Mouse (Mus musculus) macrophage (primary cell): ENCODE results near the gene Rnasel. TPM values are rescaled to one million over a fixed set of nuclear protein-coding genes. Genes with fewer than 3 reads are reported as not detected.
A peak's percentile ranks its signal among the peaks of the same experiment; 100 is the strongest.

Experiments
- H3K27ac ChIP-seq: fragments of 350-480 bp; formaldehyde crosslinking; 2 replicates; pipeline ENCODE4 v1.9.0; 2021
- H3K36me3 ChIP-seq: fragments of 350-480 bp; formaldehyde crosslinking; 2 replicates; pipeline ENCODE4 v1.9.0; 2021; ENCODE audit errors: inconsistent target
- H3K4me3 ChIP-seq: fragments of 350-480 bp; formaldehyde crosslinking; 2 replicates; pipeline ENCODE4 v1.9.0; 2021; ENCODE audit errors: inconsistent target
- H3K79me2 ChIP-seq: fragments of 350-480 bp; formaldehyde crosslinking; 2 replicates; pipeline ENCODE4 v1.9.0; 2021; ENCODE audit errors: inconsistent target
- WGBS: methylation state at CpG from one replicate; pipeline ENCODE4 v1.1.7; 2026; ENCODE audit warnings: inconsistent platforms; ENCODE audit not compliant: missing documents; 5-methylcytosine and 5-hydroxymethylcytosine counted together
- polyA plus RNA-seq: library from polyadenylated mRNA; stranded (reverse); fragments of 250-400 nt; gene quantifications from 3 replicates; pipeline ENCODE4 v1.2.4, GENCODE M21; 2018; ENCODE audit warnings: inconsistent platforms
- total RNA-seq, 78 experiments: library from RNA; depleted of rRNA; stranded (reverse); fragments of 250-400 nt; gene quantifications; 1 replicate in 9 of 78; 2 replicates in 24 of 78; 3 replicates in 43 of 78; 4 replicates in 2 of 78; pipeline ENCODE4 v1.2.4; 2018; ENCODE audit warnings: inconsistent platforms in 56 of 78

Gene Rnasel
- 100 to 1,000 TPM in 20 of 26 experiments, 10 to 100 TPM in 6; 49.0 to 419 (median 192) TPM for total RNA-seq (2018; cell fraction: chromatin; rRNA removed)
- total RNA-seq (2018; cell fraction: cytosol; rRNA removed): 100 to 1,000 TPM in 25 of 26 experiments, 10 to 100 TPM in 1; 83.8 to 308 (median 169) TPM
- total RNA-seq (2018; cell fraction: nucleus; rRNA removed): 100 to 1,000 TPM in 25 of 26 experiments, 10 to 100 TPM in 1; 86.5 to 468 (median 181) TPM
- 147 to 181 TPM (median 163 TPM) in 3 replicates for polyA plus RNA-seq

DNA sequence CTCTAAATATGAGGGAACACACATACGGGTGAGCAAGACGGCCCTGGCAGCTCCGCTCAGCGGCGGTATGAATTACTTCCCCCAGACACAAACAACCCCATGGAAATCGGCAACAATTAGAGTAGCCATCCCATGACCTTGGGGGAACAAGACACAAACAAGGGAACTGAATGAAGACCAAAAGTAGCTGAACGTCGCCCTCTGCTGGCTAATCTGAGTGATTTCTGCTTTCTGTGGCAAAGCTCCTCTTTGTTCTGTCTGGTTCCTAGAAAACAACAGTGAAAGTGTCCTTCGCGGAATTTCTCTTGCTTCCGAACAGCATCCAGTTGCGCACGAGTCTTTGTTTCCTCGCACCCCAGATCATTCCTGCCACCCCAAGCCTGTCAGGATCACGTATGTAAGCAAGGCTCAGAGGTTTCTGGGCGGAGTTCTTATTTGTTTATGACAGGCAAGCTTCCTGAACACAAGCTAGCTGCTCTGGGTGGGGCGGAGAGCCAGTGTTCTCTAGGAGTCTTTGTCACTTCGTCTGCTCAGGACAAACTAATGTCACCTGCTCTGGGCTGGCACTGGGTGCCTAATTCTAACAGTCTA is at the start of gene Rnasel:
Gene Rnasel (plus strand): TSS at position 216 of the 591 bp plus-strand sequence.
- under 1% methylated on average over 18 of the region's 18 CpGs for WGBS

DNA sequence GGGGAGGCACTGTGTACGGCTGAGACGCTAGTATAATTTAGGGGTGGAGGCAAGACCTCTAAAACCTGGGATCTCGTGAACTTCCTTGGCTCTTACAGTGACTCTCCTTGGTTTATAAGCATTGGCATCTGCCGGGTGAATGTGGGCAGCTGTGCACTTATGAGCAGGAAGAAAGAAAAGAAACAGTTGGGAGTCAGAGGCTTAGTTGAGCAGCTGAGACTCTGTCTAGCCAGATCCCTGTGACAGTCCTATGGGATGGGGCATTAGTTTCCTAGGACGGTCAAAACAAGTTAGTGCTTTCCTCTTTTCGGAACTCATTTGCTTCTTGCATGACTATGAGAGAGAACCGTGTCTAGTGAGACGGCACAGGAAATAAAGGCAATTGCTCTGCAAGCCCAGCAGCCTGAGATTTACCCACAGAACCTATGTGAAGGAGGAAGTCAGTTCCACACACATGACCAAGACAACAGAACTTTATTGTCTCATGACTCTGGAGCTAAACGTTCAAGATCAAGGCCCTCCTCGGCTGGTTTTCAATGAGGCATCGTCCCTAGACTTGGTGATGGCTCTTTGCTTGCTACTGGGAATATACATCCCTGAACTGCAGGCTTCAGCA is 48.7 kb upstream of the Rnasel start:
- WGBS: 29% methylated on average over 11 of the region's 11 CpGs

More for the DNA sequence above, at the start of gene Rnasel:
- peaks cover 25% of the 10 kb centered on the region for H3K79me2 ChIP-seq
- peak within 1 kb of the TSS; percentile 30 for H3K4me3 ChIP-seq
- H3K27ac ChIP-seq: peak within 1 kb of the TSS; percentile 82
- H3K36me3 ChIP-seq: peaks cover 6% of the 10 kb centered on the region; the same call in 1 of the 2 replicates

DNA sequence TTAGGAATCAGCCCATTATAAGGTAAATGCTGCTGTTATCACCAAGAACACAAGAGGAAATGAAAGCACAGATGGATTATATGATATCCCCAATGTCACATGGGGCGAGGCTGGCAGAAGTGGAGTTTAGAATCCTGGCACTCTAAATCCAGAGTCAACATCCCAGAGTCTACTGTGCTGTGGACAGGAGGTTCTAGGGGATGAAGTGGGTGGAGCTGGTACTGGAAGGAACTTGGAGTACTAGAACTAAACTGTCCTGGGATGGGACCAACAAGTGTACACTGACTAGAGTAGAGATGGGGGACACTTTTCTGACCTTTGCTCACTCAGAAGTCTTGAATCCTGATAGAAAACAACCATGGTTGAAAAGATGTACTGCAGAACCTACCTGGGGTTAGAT is 47.8 kb upstream of the Rnasel start:
- Histone ChIP-seq H3K27ac (no peak overlapping the region), H3K79me2 (no peaks in the 10 kb centered on the region), H3K4me3 (no peak overlapping the region), H3K36me3 (no peaks in the 10 kb centered on the region)
- WGBS: 88% methylated on average over 1 of the region's 1 CpGs

More for the DNA sequence above, 48.7 kb upstream of the Rnasel start:
- H3K4me3 ChIP-seq: no peak overlapping the region
- H3K79me2 ChIP-seq: no peaks in the 10 kb centered on the region
- H3K36me3 ChIP-seq: no peaks in the 10 kb centered on the region
- H3K27ac ChIP-seq: no peak overlapping the region

DNA sequence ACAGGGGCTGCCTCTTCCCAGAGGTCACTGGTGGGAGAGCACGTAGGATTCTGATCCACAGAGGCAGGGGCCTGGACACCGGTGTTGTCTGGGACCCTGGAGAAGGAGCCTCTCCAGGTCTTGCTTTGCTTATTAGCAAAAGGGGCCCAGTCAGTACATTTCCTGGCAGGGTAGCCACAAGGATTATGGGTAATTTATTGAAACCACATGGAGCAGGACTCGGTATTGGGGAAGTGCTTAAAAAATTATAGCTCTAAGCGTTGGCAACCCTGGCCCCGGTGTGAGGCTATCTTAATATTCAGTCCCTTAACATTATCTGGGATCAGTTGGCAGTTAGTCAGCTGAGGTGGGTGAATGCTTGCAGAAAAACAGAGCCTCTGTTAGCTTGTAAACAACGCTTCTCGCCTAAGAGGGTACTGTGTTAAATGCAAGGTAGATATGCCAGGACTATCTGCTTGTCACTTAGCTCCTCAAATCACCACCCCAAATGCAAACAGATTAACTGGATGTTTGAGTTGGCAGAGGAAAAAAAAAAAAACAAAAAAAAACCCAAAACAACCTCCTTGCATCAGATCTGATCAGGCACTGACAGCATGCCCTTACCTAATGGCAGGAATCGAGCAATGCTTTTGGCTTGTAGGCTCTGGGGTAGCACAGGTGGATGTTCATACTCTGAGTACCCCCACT is 46.9 kb upstream of the Rnasel start:
- H3K79me2 ChIP-seq: no peaks in the 10 kb centered on the region
- no peaks in the 10 kb centered on the region for H3K36me3 ChIP-seq
- 72% methylated on average over 8 of the region's 8 CpGs for WGBS
- H3K4me3 ChIP-seq: no peak overlapping the region
- no peak overlapping the region for H3K27ac ChIP-seq

DNA sequence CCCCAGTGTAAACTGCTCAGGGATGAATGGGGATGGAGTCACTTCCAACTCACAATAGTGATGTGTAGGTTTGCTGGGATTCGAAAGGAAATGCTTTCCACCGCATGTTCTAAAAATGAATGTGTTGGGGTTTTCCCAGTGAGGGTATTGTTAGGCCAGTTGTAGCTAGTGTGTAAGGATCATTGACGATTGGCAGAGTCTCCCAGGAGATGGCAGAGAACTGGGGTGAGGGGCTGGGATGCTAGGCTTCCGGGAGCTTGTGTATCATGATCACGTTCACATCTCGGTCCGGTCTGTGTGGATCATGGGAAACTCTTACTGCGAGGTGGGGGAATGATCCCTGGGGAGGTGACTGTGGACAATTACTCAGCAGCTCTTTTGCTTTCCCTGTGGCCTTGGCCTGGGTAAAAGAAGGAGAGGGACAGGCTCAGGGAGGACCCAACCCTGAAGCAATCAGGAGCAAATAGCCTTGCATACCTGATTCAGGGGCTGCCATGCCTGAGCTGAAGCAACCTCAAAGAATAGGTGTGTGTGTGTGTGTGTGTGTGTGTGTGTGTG is 46.3 kb upstream of the Rnasel start:
- Histone ChIP-seq H3K4me3 (no peak overlapping the region), H3K79me2 (no peaks in the 10 kb centered on the region), H3K27ac (no peak overlapping the region), H3K36me3 (no peaks in the 10 kb centered on the region)
- WGBS: 95% methylated on average over 7 of the region's 8 CpGs

DNA sequence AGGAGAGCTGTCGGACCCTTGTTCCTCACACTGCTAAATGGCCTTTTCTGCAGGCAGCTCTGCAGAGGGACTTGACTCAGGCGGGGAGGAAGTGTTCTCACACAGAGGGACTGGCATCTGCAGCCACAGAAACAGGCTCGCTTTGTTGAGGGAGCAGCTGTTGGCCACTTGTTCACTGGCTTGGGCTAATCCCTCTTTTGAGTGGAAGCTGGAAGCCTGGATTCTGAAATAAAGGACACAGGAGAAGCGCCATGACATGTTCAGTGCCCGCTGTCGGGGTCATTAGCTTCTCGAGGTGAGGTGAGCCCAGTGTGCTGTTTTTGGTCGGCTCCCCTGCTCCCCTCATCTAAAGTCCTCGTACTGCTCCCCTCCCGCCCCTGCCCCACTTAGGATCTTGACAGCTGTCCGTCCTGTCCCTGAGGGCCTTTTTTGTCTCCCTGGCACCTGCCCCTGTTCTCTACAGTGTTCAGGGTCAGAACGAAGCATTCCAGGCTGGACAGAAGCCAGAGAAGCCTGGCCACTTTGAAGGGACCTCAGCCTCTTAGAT is 45.7 kb upstream of the Rnasel start:
- no peak overlapping the region for H3K4me3 ChIP-seq
- 60% methylated on average over 11 of the region's 12 CpGs for WGBS

DNA sequence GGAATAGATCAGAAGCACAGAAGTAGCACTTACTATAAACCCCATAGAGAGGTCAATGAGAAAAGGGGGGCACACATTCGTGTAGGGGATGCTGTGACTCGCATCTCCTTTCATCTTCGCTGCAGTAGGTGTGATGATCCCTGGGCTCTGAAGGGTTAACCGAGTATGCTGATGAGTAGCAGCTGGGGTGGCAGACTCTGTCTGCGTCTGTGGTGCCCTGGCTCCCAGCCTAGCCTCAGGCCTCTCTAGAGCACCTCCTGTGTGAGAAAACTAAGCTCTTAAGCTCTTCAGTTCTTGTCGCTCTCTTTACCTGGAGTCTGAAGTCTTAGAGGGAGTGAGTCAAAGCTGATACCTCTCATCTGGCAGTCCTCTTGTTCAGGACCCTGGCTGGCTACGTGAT is 45.1 kb upstream of the Rnasel start:
- H3K4me3 ChIP-seq: no peak overlapping the region
- 76% methylated on average over 7 of the region's 7 CpGs for WGBS
- H3K79me2 ChIP-seq: no peaks in the 10 kb centered on the region
- no peak overlapping the region for H3K27ac ChIP-seq
- no peaks in the 10 kb centered on the region for H3K36me3 ChIP-seq

More for the DNA sequence above, 45.7 kb upstream of the Rnasel start:
- Histone ChIP-seq H3K27ac (no peak overlapping the region), H3K36me3 (no peaks in the 10 kb centered on the region), H3K79me2 (no peaks in the 10 kb centered on the region)

DNA sequence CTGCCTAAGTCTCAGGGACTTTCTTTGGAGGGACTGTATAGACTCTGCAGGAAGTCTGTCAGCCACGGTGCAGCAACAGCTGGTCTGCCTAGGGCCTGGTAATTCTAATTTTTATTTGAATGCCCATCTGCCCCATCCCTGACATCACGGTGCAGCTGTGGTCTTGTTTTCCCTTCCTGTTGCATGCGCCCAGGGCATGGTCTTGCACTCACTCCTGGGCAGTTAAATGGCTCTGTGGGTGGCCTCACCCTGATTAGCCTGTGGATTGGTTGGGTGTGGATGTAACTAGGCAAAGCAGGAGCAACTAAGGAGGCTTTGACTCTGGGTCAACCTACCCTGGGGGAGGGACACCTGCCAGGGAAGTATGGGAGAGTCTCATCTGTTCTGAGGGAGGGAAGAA is 44.2 kb upstream of the Rnasel start:
- Histone ChIP-seq H3K36me3 (no peaks in the 10 kb centered on the region), H3K79me2 (no peaks in the 10 kb centered on the region), H3K27ac (no peak overlapping the region), H3K4me3 (no peak overlapping the region)
- WGBS: 46% methylated on average over 3 of the region's 3 CpGs

DNA sequence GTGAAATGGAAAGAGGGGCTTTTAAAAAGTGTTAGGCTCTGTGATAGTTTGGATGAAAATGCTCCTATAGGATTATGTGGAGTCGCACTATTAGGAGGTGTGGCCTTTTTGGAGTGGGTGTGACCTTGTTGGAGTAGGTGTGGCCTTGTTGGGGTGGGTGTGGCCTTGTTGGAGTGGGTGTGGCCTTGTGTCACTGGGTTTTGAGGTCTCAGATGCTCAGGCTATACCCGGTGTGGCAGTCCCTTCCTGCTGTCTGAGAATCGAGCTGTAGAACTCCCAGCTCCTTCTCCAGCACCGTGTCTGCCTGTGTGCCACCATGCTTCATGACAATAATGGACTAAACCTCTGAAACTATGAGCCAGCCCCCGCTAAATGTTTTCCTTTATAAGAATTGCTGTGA is 40.6 kb upstream of the Rnasel start:
- 90% methylated on average over 5 of the region's 5 CpGs for WGBS
- Histone ChIP-seq H3K4me3 (no peak overlapping the region), H3K36me3 (no peaks in the 10 kb centered on the region), H3K79me2 (no peaks in the 10 kb centered on the region), H3K27ac (no peak overlapping the region)

DNA sequence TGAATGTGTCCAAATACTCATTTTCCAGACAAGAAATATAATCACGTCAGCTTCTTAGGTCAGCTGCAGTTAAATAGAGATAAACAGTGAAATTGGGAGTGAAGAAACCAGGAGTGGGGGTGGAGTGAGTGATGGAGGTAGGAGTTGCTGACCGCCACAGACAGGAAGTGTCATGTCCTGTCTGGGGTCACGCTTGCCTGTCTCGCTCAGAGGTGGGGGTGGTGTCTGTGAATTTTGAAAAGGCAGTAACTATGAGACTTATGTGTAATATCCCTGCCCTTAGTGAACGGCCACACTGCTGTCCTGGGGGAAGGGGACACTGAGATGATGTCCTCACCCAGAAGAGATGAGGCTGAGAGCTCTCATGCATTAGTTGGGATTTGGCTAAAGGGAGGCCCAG is 39.8 kb upstream of the Rnasel start:
- 23% methylated on average over 5 of the region's 5 CpGs for WGBS
- H3K27ac ChIP-seq: no peak overlapping the region
- no peak overlapping the region for H3K4me3 ChIP-seq
- no peaks in the 10 kb centered on the region for H3K79me2 ChIP-seq
- H3K36me3 ChIP-seq: no peaks in the 10 kb centered on the region

DNA sequence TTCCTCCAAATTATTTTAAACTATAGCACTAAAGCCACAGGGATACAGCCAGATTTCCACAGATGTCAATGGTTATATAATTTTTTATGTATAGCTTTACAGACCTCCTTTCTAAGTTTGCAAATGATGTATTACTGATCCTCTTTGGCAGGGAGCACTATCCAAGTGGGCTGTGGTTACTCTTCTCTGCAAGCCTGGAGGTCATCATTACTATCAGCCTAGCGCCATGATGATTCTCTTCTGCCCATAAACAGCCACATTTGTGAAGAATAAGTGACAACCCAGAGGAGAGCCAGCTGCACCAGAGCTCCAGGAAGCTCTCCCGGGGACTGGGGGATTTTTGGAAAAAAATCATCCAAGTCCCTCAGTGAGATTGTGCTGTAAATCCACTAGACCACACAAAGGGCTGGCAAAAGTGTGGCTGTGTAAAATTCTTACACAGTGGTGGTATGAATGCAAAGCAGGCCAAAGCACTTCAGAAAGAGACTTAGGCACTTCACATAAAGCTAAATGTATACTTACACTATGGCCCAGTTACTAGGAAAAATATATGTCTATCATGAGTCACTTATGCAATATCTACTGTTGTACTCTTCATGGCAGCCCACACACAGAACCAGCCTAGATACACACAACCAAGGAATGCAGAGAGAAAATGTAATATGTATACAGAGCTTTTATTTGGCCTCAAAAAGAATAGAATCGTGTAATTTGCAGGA is 37.5 kb upstream of the Rnasel start:
- no peak overlapping the region for H3K4me3 ChIP-seq
- H3K79me2 ChIP-seq: no peaks in the 10 kb centered on the region
- H3K27ac ChIP-seq: no peak overlapping the region
- 92% methylated on average over 3 of the region's 3 CpGs for WGBS
- H3K36me3 ChIP-seq: no peaks in the 10 kb centered on the region

DNA sequence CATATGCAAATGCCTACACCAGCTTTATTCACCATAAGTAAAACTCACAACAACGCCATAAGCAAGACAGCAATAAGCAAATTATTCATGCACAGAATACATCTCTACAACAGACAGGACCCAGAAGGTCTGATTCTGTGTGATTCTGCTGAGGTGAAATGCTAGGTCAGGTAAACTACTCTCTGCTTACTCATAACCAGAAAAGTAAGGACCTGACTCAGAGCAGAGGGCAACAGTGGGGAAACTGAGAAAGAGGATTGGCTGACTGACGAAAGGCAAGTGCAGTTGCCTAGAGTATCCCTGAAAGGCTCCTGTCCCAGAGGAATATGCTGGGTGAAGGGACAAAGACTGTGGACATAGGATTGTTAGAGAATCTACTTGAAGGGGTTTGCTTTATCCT is 36.6 kb upstream of the Rnasel start:
- no peaks in the 10 kb centered on the region for H3K79me2 ChIP-seq
- H3K36me3 ChIP-seq: no peaks in the 10 kb centered on the region
- 97% methylated on average over 2 of the region's 2 CpGs for WGBS
- no peak overlapping the region for H3K4me3 ChIP-seq
- H3K27ac ChIP-seq: no peak overlapping the region

DNA sequence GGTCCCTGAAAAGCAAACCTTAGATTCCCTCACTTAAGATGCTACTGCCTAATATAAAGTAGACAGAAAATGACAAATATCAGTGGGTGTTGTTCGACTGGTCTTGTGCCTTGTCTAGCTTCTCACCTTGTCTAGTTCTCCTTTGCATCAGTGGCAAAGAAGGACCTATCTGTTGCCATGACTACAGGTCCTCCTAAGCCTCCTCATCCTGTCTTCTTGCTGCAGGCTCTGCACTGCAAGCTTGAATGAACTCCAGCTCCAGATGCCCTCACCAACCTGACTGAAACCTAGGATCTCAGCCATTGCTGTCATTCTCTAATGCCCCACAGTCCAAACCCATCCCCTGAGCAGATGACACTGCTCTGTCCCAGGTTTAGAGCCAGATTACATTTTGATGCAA is 31.2 kb upstream of the Rnasel start:
- WGBS: 85% methylated on average over 1 of the region's 1 CpGs
- Histone ChIP-seq H3K36me3 (no peaks in the 10 kb centered on the region), H3K79me2 (no peaks in the 10 kb centered on the region), H3K4me3 (no peak overlapping the region), H3K27ac (no peak overlapping the region)

DNA sequence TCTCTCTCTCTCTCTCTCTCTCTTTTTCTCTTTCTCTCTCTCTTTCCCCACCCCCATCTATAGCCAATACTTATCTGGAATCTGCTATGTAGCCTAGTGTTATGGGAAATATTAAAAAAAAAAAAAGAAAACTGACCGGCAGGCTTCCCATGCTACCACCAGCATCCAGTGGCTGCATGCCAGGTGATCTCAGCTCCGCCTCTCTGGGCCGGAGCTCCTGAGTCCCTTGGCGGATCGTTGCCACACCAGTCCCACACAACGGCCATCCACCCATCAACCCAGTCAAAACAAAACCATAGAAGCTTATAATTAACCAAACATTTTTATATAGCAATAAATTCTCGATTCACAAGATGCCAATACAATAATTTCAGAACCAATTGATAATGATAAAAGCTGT is 28.3 kb upstream of the Rnasel start:
- H3K27ac ChIP-seq: no peak overlapping the region
- WGBS: 91% methylated on average over 6 of the region's 7 CpGs
- H3K4me3 ChIP-seq: no peak overlapping the region
- no peaks in the 10 kb centered on the region for H3K79me2 ChIP-seq
- H3K36me3 ChIP-seq: no peaks in the 10 kb centered on the region
